Mouse (Mus musculus): ENCODE measurements around the gene Gm3893. TPM values are rescaled to one million over a fixed set of nuclear protein-coding genes. Genes with fewer than 3 reads are reported as not detected.
"Not testable (repeated sequence)": the region's sequence is repeated elsewhere in the genome, so short reads cannot be mapped to it uniquely, and the experiment has no call there.

The Gm3893 gene
- not detected for total RNA-seq (2021)
- not detected in 2 replicates for polyA plus RNA-seq (2012; rRNA removed)
- long read RNA-seq: 0 reads

DNA sequence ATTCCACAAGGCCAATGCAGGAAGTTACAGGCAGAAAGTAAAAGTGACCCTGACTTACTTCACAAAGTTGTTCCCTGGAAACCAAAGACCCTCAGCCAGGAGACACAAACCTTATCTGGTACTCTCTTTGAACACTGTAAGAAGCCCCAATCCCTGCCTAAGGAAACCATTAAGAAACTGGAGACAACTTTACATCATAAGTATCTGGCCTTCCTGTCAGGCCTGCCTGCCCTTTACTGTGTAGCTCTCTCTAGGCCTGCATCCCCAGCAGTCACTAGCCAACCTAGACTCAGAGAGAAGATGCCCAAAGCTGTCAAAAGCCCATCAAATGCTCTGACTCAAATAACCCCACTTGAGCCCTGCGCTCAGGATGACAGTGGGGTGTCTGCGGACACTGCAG, at the start of gene Gm3893:
Gene Gm3893, plus strand, starts transcription at position 301 of the 400 bp plus-strand sequence.
- H3K79me2 ChIP-seq (replicated peaks; ENCODE audit: control insufficient read depth, insufficient read depth, low read length); H3K36me3 ChIP-seq (ENCODE audit: control insufficient read depth, insufficient read depth, low read length); H3K4me3 ChIP-seq; intact Hi-C loops (cut with DNase I); H3K27ac ChIP-seq; H3K27me3 ChIP-seq (ENCODE audit: control insufficient read depth, insufficient read depth, low read length); H3K9ac ChIP-seq (ENCODE audit: low read depth, low read length); DNase-seq; H3K4me1 ChIP-seq (ENCODE audit: control insufficient read depth, insufficient read depth, low read length): not testable (repeated sequence)
- whole genome bisulfite sequencing: no CpG with 5 or more reads among the region's 2 CpGs

DNA sequence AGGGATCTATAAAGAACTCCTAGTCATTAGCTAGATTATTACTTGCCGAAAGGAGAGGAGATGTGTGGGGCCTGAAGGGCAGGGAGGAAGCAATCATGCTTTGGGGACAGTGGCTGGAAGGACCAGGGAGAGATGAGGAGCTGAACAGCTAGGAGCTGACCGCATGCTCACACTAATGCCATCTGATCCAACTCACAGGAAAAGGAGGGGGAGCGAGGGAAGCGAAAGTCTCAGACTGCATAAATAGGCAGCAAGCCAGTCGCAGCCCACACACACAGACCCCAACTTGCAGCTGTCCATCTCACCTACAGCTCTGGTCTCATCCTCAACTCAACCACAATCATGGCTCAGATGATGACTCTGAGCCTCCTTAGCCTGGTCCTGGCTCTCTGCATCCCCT, 23.5 kb downstream of the Gm3893 start, which contains the start of gene Gm13304:
Gene Gm13304, plus strand, starts transcription at position 301 of the 400 bp plus-strand sequence.
- intact Hi-C loops (cut with DNase I); H3K27ac ChIP-seq; DNase-seq; H3K27me3 ChIP-seq (ENCODE audit: control insufficient read depth, insufficient read depth, low read length); H3K36me3 ChIP-seq (ENCODE audit: control insufficient read depth, insufficient read depth, low read length); H3K79me2 ChIP-seq (replicated peaks; ENCODE audit: control insufficient read depth, insufficient read depth, low read length); H3K4me1 ChIP-seq (ENCODE audit: control insufficient read depth, insufficient read depth, low read length); H3K9ac ChIP-seq (ENCODE audit: low read depth, low read length); H3K4me3 ChIP-seq: not testable (repeated sequence)
- no CpG with 5 or more reads among the region's 5 CpGs for WGBS

Other genes starting within 250 kb of the Gm3893 start
- not detected for gene Gm21541, start 187.6 kb upstream of the Gm3893 start, total RNA-seq (2021)
- 4.4 and 7.2 TPM in 2 replicates for gene Gm21541, start 187.6 kb upstream of the Gm3893 start, polyA plus RNA-seq (2012; rRNA removed)
- gene Gm20878, start 149.6 kb upstream of the Gm3893 start, total RNA-seq (2021): under 1 TPM in 1 of 2 experiments, not detected in 1; 0.50 TPM
- 0.41 and 1.00 TPM in 2 replicates for gene Gm20878, start 149.6 kb upstream of the Gm3893 start, polyA plus RNA-seq (2012; rRNA removed)
- under 1 TPM in 1 of 2 experiments, not detected in 1; 0.10 TPM for gene Fam205a4, start 125.1 kb upstream of the Gm3893 start, total RNA-seq (2021)
- gene Fam205a4, start 125.1 kb upstream of the Gm3893 start, polyA plus RNA-seq (2012; rRNA removed): not detected in 2 replicates
- not detected for gene Gm21093, start 56.5 kb upstream of the Gm3893 start, total RNA-seq (2021)
- not detected in 2 replicates for gene Gm21093, start 56.5 kb upstream of the Gm3893 start, polyA plus RNA-seq (2012; rRNA removed)
- gene Gm13304, start 23.6 kb downstream of the Gm3893 start, total RNA-seq (2021): 10 to 100 TPM; 31.3 to 32.6 TPM
- gene Gm13304, start 23.6 kb downstream of the Gm3893 start, polyA plus RNA-seq (2012; rRNA removed): not detected in 2 replicates
- under 1 TPM in 1 of 2 experiments, not detected in 1; 0.86 TPM for gene Gm13306, start 62.2 kb downstream of the Gm3893 start, total RNA-seq (2021)
- not detected in 2 replicates for gene Gm13306, start 62.2 kb downstream of the Gm3893 start, polyA plus RNA-seq (2012; rRNA removed)
- under 1 TPM; 0.70 to 0.97 TPM for gene Gm13305, start 77.4 kb downstream of the Gm3893 start, total RNA-seq (2021)
- 0.55 and 1.1 TPM in 2 replicates for gene Gm13305, start 77.4 kb downstream of the Gm3893 start, polyA plus RNA-seq (2012; rRNA removed)
- under 1 TPM; 0.23 to 0.26 TPM for gene Gm10600, start 149.4 kb downstream of the Gm3893 start, total RNA-seq (2021)
- gene Gm10600, start 149.4 kb downstream of the Gm3893 start, polyA plus RNA-seq (2012; rRNA removed): not detected in 2 replicates
- not detected for gene Ccl21b, start 164.6 kb downstream of the Gm3893 start, total RNA-seq (2021)
- 1.5 TPM in 1 of 2 replicates, not detected in the other for gene Ccl21b, start 164.6 kb downstream of the Gm3893 start, polyA plus RNA-seq (2012; rRNA removed)
- not detected for gene Gm21953, start 203.1 kb downstream of the Gm3893 start, total RNA-seq (2021)
- not detected in 2 replicates for gene Gm21953, start 203.1 kb downstream of the Gm3893 start, polyA plus RNA-seq (2012; rRNA removed)
- not detected for gene Fam205a3, start 227.1 kb downstream of the Gm3893 start, total RNA-seq (2021)
- gene Fam205a3, start 227.1 kb downstream of the Gm3893 start, polyA plus RNA-seq (2012; rRNA removed): 0.04 and 0.06 TPM in 2 replicates